8 mouse cellular contexts compared by ENCODE assay signal in genomic region chr11:96004793-96005402, GRCm38 (mm10). TPM values are rescaled to one million over a fixed set of nuclear protein-coding genes. Genes with fewer than 3 reads are reported as not detected.
DNase-seq lines count a peak whose midpoint lies in the region; ATAC-seq lines count a peak whose summit lies in the region.

No protein-coding gene starts in this region.

- H3K9me3 ChIP-seq in hindbrain, embryonic 15.5 days, result no peaks in the 10 kb centered on the region
- H3K9me3 ChIP-seq in midbrain, embryonic 15.5 days, result no peaks in the 10 kb centered on the region

- WGBS in hindbrain, embryonic 15.5 days, result under 1% methylated on average over 44 of the region's 57 CpGs
- WGBS in midbrain, embryonic 15.5 days, result under 1% methylated on average over 39 of the region's 57 CpGs

- ATAC-seq in hindbrain, embryonic 15.5 days (ENCODE audit: low FRiP score, low read depth), result peak; percentile 31; the same call in 1 of the 2 replicates
- ATAC-seq in midbrain, embryonic 15.5 days (replicated peaks), result peak; percentile 15; the same call in 1 of the 2 replicates

- H3K4me3 ChIP-seq in hindbrain, embryonic 15.5 days, result peak overlapping the region; percentile 70
- peak overlapping the region; percentile 54 for H3K4me3 ChIP-seq in midbrain, embryonic 15.5 days

- DNase-seq in cerebellum, postnatal 10 days, result peak; percentile 16 to 36
- DNase-seq in cerebellum, adult 8-10 months, result no peak
- peak; percentile 21 for DNase-seq in urinary bladder, postnatal 14 days (ENCODE audit: low spot score)
- DNase-seq in urinary bladder, adult 2 months (ENCODE audit: low spot score), result no peak
- DNase-seq in layer of hippocampus, adult 9-11 months, result no peak
- DNase-seq in frontal cortex, postnatal 36 days (ENCODE audit: low spot score in 2 of 2), result no peak

- H3K27ac ChIP-seq in hindbrain, embryonic 15.5 days (replicated peaks), result peak overlapping the region; percentile 85
- H3K27ac ChIP-seq in midbrain, embryonic 15.5 days, result peak overlapping the region; percentile 88

- H3K4me2 ChIP-seq in hindbrain, embryonic 15.5 days, result peak overlapping the region; percentile 91
- H3K4me2 ChIP-seq in midbrain, embryonic 15.5 days, result peak overlapping the region; percentile 80

- H3K9ac ChIP-seq in hindbrain, embryonic 15.5 days, result peak overlapping the region; percentile 66
- H3K9ac ChIP-seq in midbrain, embryonic 15.5 days, result peak overlapping the region; percentile 68

- no peaks in the 10 kb centered on the region for H3K36me3 ChIP-seq in hindbrain, embryonic 15.5 days
- no peaks in the 10 kb centered on the region for H3K36me3 ChIP-seq in midbrain, embryonic 15.5 days (replicated peaks)

- no peaks in the 10 kb centered on the region for H3K27me3 ChIP-seq in hindbrain, embryonic 15.5 days
- no peaks in the 10 kb centered on the region for H3K27me3 ChIP-seq in midbrain, embryonic 15.5 days (replicated peaks)

- peaks cover 52% of the 10 kb centered on the region for H3K4me1 ChIP-seq in hindbrain, embryonic 15.5 days (replicated peaks)
- H3K4me1 ChIP-seq in midbrain, embryonic 15.5 days, result peaks cover 38% of the 10 kb centered on the region

RNA-seq across cellular contexts. Expression of gene Igf2bp1, which starts 0.8 kb away (rescaled TPM):
- 0.33 and 0.41 TPM in 2 replicates for polyA plus RNA-seq in urinary bladder, adult 2 months (2012; rRNA removed)
- polyA plus RNA-seq in hindbrain, embryonic 15.5 days (2015; fragmentation: Nextera tagmentation; extraction: Ambion mirVana), result 11.8 and 14.2 TPM in 2 replicates
- 14.6 and 15.7 TPM in 2 replicates for polyA plus RNA-seq in midbrain, embryonic 15.5 days (2015; fragmentation: Nextera tagmentation; extraction: Ambion mirVana)

RNA-seq across cellular contexts. Expression of gene Gip, which starts 19.4 kb away (rescaled TPM):
- polyA plus RNA-seq in urinary bladder, adult 2 months (2012; rRNA removed), result not detected in 2 replicates
- not detected in 2 replicates for polyA plus RNA-seq in hindbrain, embryonic 15.5 days (2015; fragmentation: Nextera tagmentation; extraction: Ambion mirVana)
- not detected in 2 replicates for polyA plus RNA-seq in midbrain, embryonic 15.5 days (2015; fragmentation: Nextera tagmentation; extraction: Ambion mirVana)

RNA-seq across cellular contexts. Expression of gene Snf8, which starts 29.8 kb away (rescaled TPM):
- 50.3 and 53.7 TPM in 2 replicates for polyA plus RNA-seq in urinary bladder, adult 2 months (2012; rRNA removed)
- polyA plus RNA-seq in hindbrain, embryonic 15.5 days (2015; fragmentation: Nextera tagmentation; extraction: Ambion mirVana), result 128 and 129 TPM in 2 replicates
- polyA plus RNA-seq in midbrain, embryonic 15.5 days (2015; fragmentation: Nextera tagmentation; extraction: Ambion mirVana), result 137 TPM in 2 replicates

Comparison
In these comparisons a context has a peak if more than half of its experiments do, and no peak if none do; other contexts are left out.
1. DNase-seq: peak in cerebellum, postnatal 10 days (2 of 2) and urinary bladder, postnatal 14 days (single experiment); none in cerebellum, adult 8-10 months (single experiment), urinary bladder, adult 2 months (single experiment), layer of hippocampus, adult 9-11 months (single experiment) and frontal cortex, postnatal 36 days (0 of 2).